Mouse (Mus musculus): ENCODE measurements around the gene Faap20. TPM values are rescaled to one million over a fixed set of nuclear protein-coding genes. Genes with fewer than 3 reads are reported as not detected.
A peak's percentile ranks its signal among the peaks of the same experiment; 100 is the strongest.

Gene Faap20
- polyA plus RNA-seq (2012; rRNA removed): 71.9 and 96.0 TPM in 2 replicates

- TF ChIP-seq CTCF (IDR thresholded peaks at IDR 0.05; ENCODE audit: borderline replicate concordance, extremely low read depth, insufficient read depth, insufficient read length) (no peak), POLR2A (IDR thresholded peaks at IDR 0.05; ENCODE audit: borderline replicate concordance, extremely low read depth, insufficient read depth, insufficient read length, poor library complexity, severe bottlenecking) (peak; percentile 79; the same call in 1 of the 2 replicates)
- DNase-seq (ENCODE audit: low read depth): peak; percentile 96
These were observed at the start of gene Faap20 for GRCm38 (mm10) chr4:155249648-155250351. Faap20 (plus strand) TSS chr4:155249802.

- TF ChIP-seq POLR2A (IDR thresholded peaks at IDR 0.05; ENCODE audit: borderline replicate concordance, extremely low read depth, insufficient read depth, insufficient read length, poor library complexity, severe bottlenecking) (no peak), CTCF (IDR thresholded peaks at IDR 0.05; ENCODE audit: borderline replicate concordance, extremely low read depth, insufficient read depth, insufficient read length) (no peak)
- no peak for DNase-seq (ENCODE audit: low read depth)
These were observed 48.7 kb upstream of the Faap20 start for GRCm38 (mm10) chr4:155200861-155201390.

- DNase-seq (ENCODE audit: low read depth): no peak
- TF ChIP-seq POLR2A (IDR thresholded peaks at IDR 0.05; ENCODE audit: borderline replicate concordance, extremely low read depth, insufficient read depth, insufficient read length, poor library complexity, severe bottlenecking) (no peak), CTCF (IDR thresholded peaks at IDR 0.05; ENCODE audit: borderline replicate concordance, extremely low read depth, insufficient read depth, insufficient read length) (no peak)
These were observed 47.8 kb upstream of the Faap20 start for GRCm38 (mm10) chr4:155201764-155202163.

GRCm38 (mm10) chr4:155205919-155206318 lies 43.7 kb upstream of the Faap20 start:
- TF ChIP-seq CTCF (IDR thresholded peaks at IDR 0.05; ENCODE audit: borderline replicate concordance, extremely low read depth, insufficient read depth, insufficient read length) (no peak), POLR2A (IDR thresholded peaks at IDR 0.05; ENCODE audit: borderline replicate concordance, extremely low read depth, insufficient read depth, insufficient read length, poor library complexity, severe bottlenecking) (no peak)
- no peak for DNase-seq (ENCODE audit: low read depth)

GRCm38 (mm10) chr4:155206498-155206897 lies 43.1 kb upstream of the Faap20 start:
- no peak for TF ChIP-seq CTCF (IDR thresholded peaks at IDR 0.05; ENCODE audit: borderline replicate concordance, extremely low read depth, insufficient read depth, insufficient read length)
- no peak for TF ChIP-seq POLR2A (IDR thresholded peaks at IDR 0.05; ENCODE audit: borderline replicate concordance, extremely low read depth, insufficient read depth, insufficient read length, poor library complexity, severe bottlenecking)

GRCm38 (mm10) chr4:155207841-155208240 lies 41.8 kb upstream of the Faap20 start:
- DNase-seq (ENCODE audit: low read depth): no peak
- no peak for TF ChIP-seq CTCF (IDR thresholded peaks at IDR 0.05; ENCODE audit: borderline replicate concordance, extremely low read depth, insufficient read depth, insufficient read length)

More at GRCm38 (mm10) chr4:155206498-155206897, 43.1 kb upstream of the Faap20 start:
- DNase-seq (ENCODE audit: low read depth): no peak

GRCm38 (mm10) chr4:155208613-155209012 lies 41.0 kb upstream of the Faap20 start:
- DNase-seq (ENCODE audit: low read depth): no peak
- no peak for TF ChIP-seq POLR2A (IDR thresholded peaks at IDR 0.05; ENCODE audit: borderline replicate concordance, extremely low read depth, insufficient read depth, insufficient read length, poor library complexity, severe bottlenecking)
- TF ChIP-seq CTCF (IDR thresholded peaks at IDR 0.05; ENCODE audit: borderline replicate concordance, extremely low read depth, insufficient read depth, insufficient read length): no peak

- DNase-seq (ENCODE audit: low read depth): no peak
- TF ChIP-seq POLR2A (IDR thresholded peaks at IDR 0.05; ENCODE audit: borderline replicate concordance, extremely low read depth, insufficient read depth, insufficient read length, poor library complexity, severe bottlenecking) (no peak), CTCF (IDR thresholded peaks at IDR 0.05; ENCODE audit: borderline replicate concordance, extremely low read depth, insufficient read depth, insufficient read length) (no peak)
These were observed 40.5 kb upstream of the Faap20 start for GRCm38 (mm10) chr4:155209079-155209478.

GRCm38 (mm10) chr4:155209494-155209893 lies 40.1 kb upstream of the Faap20 start:
- no peak for TF ChIP-seq CTCF (IDR thresholded peaks at IDR 0.05; ENCODE audit: borderline replicate concordance, extremely low read depth, insufficient read depth, insufficient read length)
- TF ChIP-seq POLR2A (IDR thresholded peaks at IDR 0.05; ENCODE audit: borderline replicate concordance, extremely low read depth, insufficient read depth, insufficient read length, poor library complexity, severe bottlenecking): no peak
- no peak for DNase-seq (ENCODE audit: low read depth)

- 0 out of 2 replicates have a peak, but pooled peaks have one; percentile 25 for TF ChIP-seq CTCF (IDR thresholded peaks at IDR 0.05; ENCODE audit: borderline replicate concordance, extremely low read depth, insufficient read depth, insufficient read length)
- no peak for TF ChIP-seq POLR2A (IDR thresholded peaks at IDR 0.05; ENCODE audit: borderline replicate concordance, extremely low read depth, insufficient read depth, insufficient read length, poor library complexity, severe bottlenecking)
These were observed 36.4 kb upstream of the Faap20 start for GRCm38 (mm10) chr4:155213052-155213751.

GRCm38 (mm10) chr4:155213752-155214054 lies 35.9 kb upstream of the Faap20 start:
- no peak for DNase-seq (ENCODE audit: low read depth)
- no peak for TF ChIP-seq CTCF (IDR thresholded peaks at IDR 0.05; ENCODE audit: borderline replicate concordance, extremely low read depth, insufficient read depth, insufficient read length)
- no peak for TF ChIP-seq POLR2A (IDR thresholded peaks at IDR 0.05; ENCODE audit: borderline replicate concordance, extremely low read depth, insufficient read depth, insufficient read length, poor library complexity, severe bottlenecking)

More at GRCm38 (mm10) chr4:155213052-155213751, 36.4 kb upstream of the Faap20 start:
- DNase-seq (ENCODE audit: low read depth): peak; percentile 95

All from brain, embryonic 14.5 days (tissue).